Mouse (Mus musculus) cortical plate, adult 2 months (tissue): ENCODE results near the gene Farsb.

Source experiments
- CTCF ChIP-seq: fragments of 200-500 bp; IDR thresholded peaks from 2 replicates; pipeline ENCODE4 v1.5.1; 2011; ENCODE audit warnings: mild to moderate bottlenecking, control low read depth, low read length; ENCODE audit not compliant: insufficient read depth; ENCODE audit errors: extremely low read depth
- POLR2A ChIP-seq: fragments of 200-500 bp; IDR thresholded peaks from 2 replicates; pipeline ENCODE4 v1.6.1; 2011; ENCODE audit warnings: mild to moderate bottlenecking, low read length, control low read depth; ENCODE audit not compliant: insufficient read depth; ENCODE audit errors: extremely low read depth

- TF ChIP-seq POLR2A, result no peak
- no peak for TF ChIP-seq CTCF
Observed at GRCm38 (mm10) chr1:78502527-78502926, 13.8 kb upstream of the Farsb start.
